Mouse (Mus musculus): ENCODE measurements at regions not wholly inside any gene's neighbourhood (a gene's known extent, or its start where the extent isn't known, plus 50 kb on each side); places are given as distances from the start of the nearest gene placed in this dataset.
A peak's percentile ranks its signal among the peaks of the same experiment; 100 is the strongest.

DNA sequence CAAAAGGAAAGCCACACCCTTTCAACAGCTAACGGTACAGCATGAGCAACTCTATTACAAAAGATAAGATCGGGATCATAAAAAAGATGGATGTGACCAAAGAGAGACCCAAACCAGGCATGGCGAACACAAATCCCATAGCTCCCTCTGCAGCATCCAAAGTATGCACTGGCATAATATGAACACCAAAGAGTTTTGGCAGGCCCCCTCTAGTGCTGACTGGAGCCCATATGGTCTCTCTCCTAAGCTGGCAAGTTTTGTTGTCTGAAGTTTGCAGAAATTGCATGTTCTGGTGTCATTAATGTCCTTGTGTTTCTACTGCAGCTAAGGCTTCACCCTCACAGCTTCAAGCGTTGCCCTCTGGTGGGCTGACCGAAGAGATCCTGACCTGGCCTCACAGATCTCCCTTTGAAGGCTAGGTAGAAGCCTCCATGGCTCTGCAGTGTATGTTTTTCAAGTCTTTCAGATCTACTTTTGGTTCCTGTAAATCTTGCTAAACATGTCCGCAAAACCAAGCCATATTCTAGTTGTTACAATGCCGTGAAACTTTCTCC, 75.7 kb upstream of the Bcl2l14 start:
- DNase-seq (ENCODE audit: extremely low read depth, low read depth, low spot score): no peak

GRCm38 (mm10) chr6:134324001-134324400, 72.1 kb upstream of the Bcl2l14 start:
- no peak for DNase-seq (ENCODE audit: extremely low read depth, low read depth, low spot score)

- DNase-seq (ENCODE audit: extremely low read depth, low read depth, low spot score): no peak
Observed at GRCm38 (mm10) chr6:134325564-134325963, 70.6 kb upstream of the Bcl2l14 start.

GRCm38 (mm10) chr6:134329550-134330299, 66.4 kb upstream of the Bcl2l14 start:
- peak; percentile 85 for DNase-seq (ENCODE audit: extremely low read depth, low read depth, low spot score)

GRCm38 (mm10) chr6:134330300-134330640, 65.8 kb upstream of the Bcl2l14 start:
- no peak for DNase-seq (ENCODE audit: extremely low read depth, low read depth, low spot score)

- DNase-seq (ENCODE audit: extremely low read depth, low read depth, low spot score): no peak
Observed at GRCm38 (mm10) chr6:134332718-134333432, 63.2 kb upstream of the Bcl2l14 start.

DNA sequence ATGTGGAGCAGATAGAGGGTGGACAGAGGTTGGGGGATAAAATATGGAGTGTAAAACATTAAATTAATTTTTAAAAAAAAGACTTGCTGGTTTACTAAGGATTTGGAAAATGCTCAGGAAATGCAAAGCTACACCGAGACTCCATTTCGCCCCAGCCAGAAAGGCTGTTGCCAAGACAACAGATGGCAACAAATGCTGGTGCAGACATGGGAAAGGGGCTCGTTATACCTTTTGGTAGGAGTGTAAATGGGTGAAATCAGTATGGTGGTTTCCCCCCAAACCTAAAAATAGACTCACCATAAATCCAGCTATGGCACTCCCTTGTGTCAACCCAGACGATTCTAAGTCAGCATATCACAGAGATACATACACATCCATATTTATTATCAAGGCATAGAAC, 60.4 kb upstream of the Bcl2l14 start:
- no peak for DNase-seq (ENCODE audit: extremely low read depth, low read depth, low spot score)

DNA sequence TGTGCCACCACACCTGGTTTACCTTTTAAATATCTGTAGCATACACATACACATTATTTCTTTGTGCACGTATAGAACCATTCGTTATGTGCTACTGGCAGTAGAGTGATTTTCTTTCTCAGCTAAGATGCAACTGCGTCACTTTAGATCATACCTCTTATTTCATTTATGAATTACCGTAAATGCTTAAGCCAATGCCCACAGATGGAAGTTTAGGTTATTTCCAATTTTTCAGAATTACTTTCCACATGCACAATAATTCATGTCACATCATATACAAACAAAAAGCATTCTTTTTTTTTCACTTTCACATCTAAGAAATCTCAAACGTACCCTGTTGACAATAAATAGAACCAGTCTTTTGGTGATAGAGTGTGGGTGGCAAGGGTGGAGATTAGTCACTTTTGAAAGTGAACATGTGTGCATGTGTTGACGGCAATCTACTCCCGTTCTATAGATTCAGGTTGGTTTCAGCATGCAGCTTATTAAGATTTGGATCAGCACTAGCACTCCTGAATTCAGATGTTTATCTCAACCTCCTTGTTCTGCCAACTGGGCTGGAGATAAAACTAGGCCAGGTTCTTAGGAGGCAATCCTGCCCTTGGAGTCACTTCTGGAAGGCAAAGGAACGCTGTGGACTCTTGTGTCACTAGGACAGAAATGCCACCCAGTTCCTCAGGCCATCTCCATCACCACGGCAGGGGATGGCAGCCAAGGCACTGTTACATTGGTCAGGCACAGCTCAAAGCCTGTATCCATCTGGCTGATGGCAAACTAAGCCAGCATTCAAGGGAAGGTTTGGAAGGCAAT, 53.1 kb upstream of the Bcl2l14 start:
- peak; percentile 98 for DNase-seq (ENCODE audit: extremely low read depth, low read depth, low spot score)

DNA sequence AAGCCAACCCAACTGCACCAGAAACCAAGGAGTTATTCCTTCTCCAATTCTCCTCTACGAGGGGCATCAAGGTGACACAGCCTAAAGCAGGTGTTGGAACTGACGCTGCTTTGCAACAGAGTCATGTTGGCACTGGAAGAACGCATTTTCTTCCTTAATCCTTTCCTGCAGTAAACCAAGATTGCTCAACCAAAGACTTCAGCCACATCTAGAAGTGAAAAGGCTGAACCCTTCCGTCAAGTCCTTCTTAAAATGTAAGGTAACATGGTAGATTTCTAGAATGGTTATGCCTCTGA, 52.6 kb upstream of the Bcl2l14 start:
- peak; percentile 89 for DNase-seq (ENCODE audit: extremely low read depth, low read depth, low spot score)

All from fat pad, adult 2 months (tissue).